Mouse (Mus musculus) forebrain, postnatal 0 days (tissue): ENCODE data around the gene Gpr155. TPM values are rescaled to one million over a fixed set of nuclear protein-coding genes. Genes with fewer than 3 reads are reported as not detected.
A peak's percentile ranks its signal among the peaks of the same experiment; 100 is the strongest.

ENCODE experiments used
- ATAC-seq: fragments of 200-750 bp; cut with Nextera tagmentation; 2 replicates; pipeline ENCODE4 v1.8.0; 2017; ENCODE audit warnings: mild to moderate bottlenecking, moderate library complexity
- DNase-seq: peaks from one replicate; pipeline ENCODE4 v3.0.0-alpha.2; 2015
- H3K27ac ChIP-seq: fragments of 300-500 bp; sonication (generic); 2 replicates; pipeline ENCODE4 v1.5.1; 2014; ENCODE audit warnings: low read depth, mild to moderate bottlenecking, antibody characterized with exemption, low read length, moderate library complexity, mixed read lengths
- H3K27me3 ChIP-seq: fragments of 300-500 bp; sonication (generic); 2 replicates; pipeline ENCODE4 v1.6.1; 2014; ENCODE audit warnings: mild to moderate bottlenecking, low read length, mixed read lengths; ENCODE audit not compliant: insufficient read depth
- H3K36me3 ChIP-seq: fragments of 300-500 bp; sonication (generic); 2 replicates; pipeline ENCODE4 v1.6.1; 2014; ENCODE audit warnings: mild to moderate bottlenecking, moderate library complexity; ENCODE audit not compliant: insufficient read depth
- H3K4me1 ChIP-seq: fragments of 300-500 bp; sonication (generic); 2 replicates; pipeline ENCODE4 v1.6.1; 2014; ENCODE audit warnings: antibody characterized with exemption; ENCODE audit not compliant: insufficient read depth
- H3K4me2 ChIP-seq: fragments of 300-500 bp; sonication (generic); 2 replicates; pipeline ENCODE4 v1.6.1; 2014; ENCODE audit warnings: low read depth, mild to moderate bottlenecking, moderate library complexity
- H3K4me3 ChIP-seq: fragments of 300-500 bp; sonication (generic); 2 replicates; pipeline ENCODE4 v1.5.1; 2014; ENCODE audit warnings: low read depth, low read length, mixed read lengths
- H3K9ac ChIP-seq: fragments of 300-500 bp; sonication (generic); 2 replicates; pipeline ENCODE4 v1.6.1; 2014; ENCODE audit warnings: mild to moderate bottlenecking
- H3K9me3 ChIP-seq: fragments of 300-500 bp; sonication (generic); 2 replicates; pipeline ENCODE4 v1.6.1; 2016; ENCODE audit warnings: low read length
- CTCF ChIP-seq: sonication (generic); IDR thresholded peaks from 2 replicates; pipeline ENCODE4 v1.5.1; 2016; ENCODE audit warnings: antibody characterized with exemption, control low read depth, low read depth
- WGBS: fragments of 180-500 bp; shearing (Covaris S2); extraction: QIAGEN DNeasy Blood & Tissue Kit; methylation state at CpG from one replicate; pipeline ENCODE4 v1.1.7; 2014; 5-methylcytosine and 5-hydroxymethylcytosine counted together
- polyA plus RNA-seq: library from polyadenylated mRNA; unstranded; fragments of >200 nt; fragmentation: Nextera tagmentation; extraction: Ambion mirVana; gene quantifications from 2 replicates; pipeline ENCODE4 v1.2.1, GENCODE M21; 2015
- total RNA-seq: library from RNA; depleted of rRNA; stranded (reverse); fragments of >200 nt; gene quantifications from 2 replicates; pipeline ENCODE4 v1.2.3, GENCODE M21; 2014

The Gpr155 gene
- total and polyA plus RNA-seq, 2 experiments from 2014 or later = 12.5 TPM

- no peak for TF ChIP-seq CTCF
- H3K9ac ChIP-seq = peak within 1 kb of the TSS; percentile 58
- 2% methylated on average over 64 of the region's 64 CpGs for WGBS
- H3K9me3 ChIP-seq = no peaks in the 10 kb centered on the region
- ATAC-seq (peak; percentile 99), DNase-seq (peak; percentile 99)
- peaks cover 18% of the 10 kb centered on the region for H3K36me3 ChIP-seq
- H3K4me2 ChIP-seq = peak within 1 kb of the TSS; percentile 62
- H3K27me3 ChIP-seq = no peaks in the 10 kb centered on the region
- peak within 1 kb of the TSS; percentile 86 for H3K4me3 ChIP-seq
- H3K27ac ChIP-seq = peak within 1 kb of the TSS; percentile 78
- peaks cover 4% of the 10 kb centered on the region; the same call in 1 of the 2 replicates for H3K4me1 ChIP-seq
Observed at GRCm38 (mm10) chr2:73312152-73313116, 73.9 kb downstream of the Gpr155 start, which contains the start of the genes Scrn3 and Cir1. TSS of gene Scrn3 (plus strand) at chr2:73312601. TSS of gene Cir1 (minus strand) at chr2:73312701.

- Histone ChIP-seq H3K36me3 (peaks cover 62% of the 10 kb centered on the region), H3K27me3 (no peaks in the 10 kb centered on the region), H3K4me1 (no peaks in the 10 kb centered on the region), H3K9ac (no peak overlapping the region), H3K4me2 (no peak overlapping the region), H3K9me3 (no peaks in the 10 kb centered on the region), H3K27ac (no peak overlapping the region), H3K4me3 (no peak overlapping the region)
- DNase-seq (no peak), ATAC-seq (no peak)
- TF ChIP-seq CTCF = no peak
- 88% methylated on average over 7 of the region's 7 CpGs for WGBS
Observed at GRCm38 (mm10) chr2:73306006-73306405, 80.4 kb downstream of the Gpr155 start.

- Histone ChIP-seq H3K4me2 (no peak overlapping the region), H3K4me3 (no peak overlapping the region), H3K4me1 (no peaks in the 10 kb centered on the region), H3K36me3 (peaks cover 56% of the 10 kb centered on the region), H3K9ac (no peak overlapping the region), H3K9me3 (no peaks in the 10 kb centered on the region), H3K27me3 (no peaks in the 10 kb centered on the region), H3K27ac (no peak overlapping the region)
- WGBS = 85% methylated on average over 5 of the region's 5 CpGs
- no peak for ATAC-seq
- TF ChIP-seq CTCF = no peak
- DNase-seq = no peak
Observed at GRCm38 (mm10) chr2:73304506-73304905, 81.9 kb downstream of the Gpr155 start.

GRCm38 (mm10) chr2:73302722-73303121 is 83.7 kb downstream of the Gpr155 start:
- TF ChIP-seq CTCF = no peak
- peaks cover 51% of the 10 kb centered on the region for H3K36me3 ChIP-seq

GRCm38 (mm10) chr2:73301979-73302378 is 84.4 kb downstream of the Gpr155 start:
- Histone ChIP-seq H3K36me3 (peaks cover 45% of the 10 kb centered on the region), H3K4me1 (no peaks in the 10 kb centered on the region), H3K4me3 (no peak overlapping the region), H3K4me2 (no peak overlapping the region), H3K27ac (no peak overlapping the region), H3K27me3 (no peaks in the 10 kb centered on the region), H3K9ac (no peak overlapping the region), H3K9me3 (no peaks in the 10 kb centered on the region)
- DNase-seq = no peak
- TF ChIP-seq CTCF = no peak
- 90% methylated on average over 1 of the region's 1 CpGs for WGBS
- no peak for ATAC-seq

More at GRCm38 (mm10) chr2:73302722-73303121, 83.7 kb downstream of the Gpr155 start:
- no peak for ATAC-seq
- no peak overlapping the region for H3K9ac ChIP-seq
- H3K4me1 ChIP-seq = no peaks in the 10 kb centered on the region
- no peak for DNase-seq
- no peak overlapping the region for H3K4me2 ChIP-seq
- H3K9me3 ChIP-seq = no peaks in the 10 kb centered on the region
- H3K4me3 ChIP-seq = no peak overlapping the region
- 97% methylated on average over 9 of the region's 9 CpGs for WGBS
- H3K27ac ChIP-seq = no peak overlapping the region
- no peaks in the 10 kb centered on the region for H3K27me3 ChIP-seq

GRCm38 (mm10) chr2:73298841-73299240 is 87.5 kb downstream of the Gpr155 start:
- H3K4me2 ChIP-seq = no peak overlapping the region
- no peaks in the 10 kb centered on the region for H3K4me1 ChIP-seq
- no peak for TF ChIP-seq CTCF
- H3K9me3 ChIP-seq = no peaks in the 10 kb centered on the region
- H3K4me3 ChIP-seq = no peak overlapping the region
- H3K36me3 ChIP-seq = peaks cover 32% of the 10 kb centered on the region
- no peak for DNase-seq
- no peak for ATAC-seq
- 29% methylated on average over 3 of the region's 3 CpGs for WGBS
- H3K27me3 ChIP-seq = no peaks in the 10 kb centered on the region
- no peak overlapping the region for H3K27ac ChIP-seq
- no peak overlapping the region for H3K9ac ChIP-seq

- TF ChIP-seq CTCF = no peak
- no peak for ATAC-seq
- 74% methylated on average over 7 of the region's 7 CpGs for WGBS
- Histone ChIP-seq H3K4me3 (no peak overlapping the region), H3K27ac (no peak overlapping the region), H3K27me3 (no peaks in the 10 kb centered on the region), H3K4me1 (no peaks in the 10 kb centered on the region), H3K36me3 (peaks cover 27% of the 10 kb centered on the region), H3K9ac (no peak overlapping the region), H3K9me3 (no peaks in the 10 kb centered on the region), H3K4me2 (no peak overlapping the region)
- no peak for DNase-seq
Observed at GRCm38 (mm10) chr2:73298154-73298553, 88.2 kb downstream of the Gpr155 start.
